Mouse (Mus musculus) cerebellum, adult (tissue): ENCODE results near the gene Ssh3.

Source experiments
- ATAC-seq: cut with Nextera tagmentation; 2 replicates; pipeline ENCODE4 v1.9.2; 2017; ENCODE audit warnings: mild to moderate bottlenecking, moderate library complexity, mixed read lengths; ENCODE audit not compliant: insufficient number of reproducible peaks, low FRiP score, low TSS enrichment

The Ssh3 gene

GRCm38 (mm10) chr19:4219943-4220342 is 49.0 kb downstream of the Ssh3 start:
- ATAC-seq = no peak

GRCm38 (mm10) chr19:4218784-4219183 is 50.2 kb downstream of the Ssh3 start:
- ATAC-seq = no peak

- ATAC-seq = no peak
Measured at GRCm38 (mm10) chr19:4218293-4218692, 50.7 kb downstream of the Ssh3 start.

- ATAC-seq = no peak
Measured at GRCm38 (mm10) chr19:4217855-4218254, 51.1 kb downstream of the Ssh3 start.

GRCm38 (mm10) chr19:4217140-4217539 is 51.8 kb downstream of the Ssh3 start:
- ATAC-seq = no peak

- peak; percentile 40; the same call in 1 of the 2 replicates for ATAC-seq
Measured at GRCm38 (mm10) chr19:4216041-4216685, 52.8 kb downstream of the Ssh3 start.

- ATAC-seq = no peak
Measured at GRCm38 (mm10) chr19:4215451-4215840, 53.5 kb downstream of the Ssh3 start.

GRCm38 (mm10) chr19:4214771-4215450 is 54.1 kb downstream of the Ssh3 start:
- no peak for ATAC-seq

GRCm38 (mm10) chr19:4214071-4214770 is 54.8 kb downstream of the Ssh3 start, which contains the start of the genes Clcf1 and AC109138.7:
Gene Clcf1, plus strand, starts transcription at chr19:4214238.
Gene AC109138.7, plus strand, starts transcription at chr19:4214357.
- ATAC-seq = 0 out of 2 replicates have a peak, but pooled peaks have one; percentile 26

- ATAC-seq = no peak
Measured at GRCm38 (mm10) chr19:4213524-4213974, 55.4 kb downstream of the Ssh3 start.

GRCm38 (mm10) chr19:4211891-4212588 is 56.9 kb downstream of the Ssh3 start:
- no peak for ATAC-seq
